Mouse (Mus musculus) B cell, adult 2 months (primary cell): ENCODE results near the gene Slc9a3r1.

Experiments used
- DNase-seq, 2 experiments: peaks; one replicate each; pipeline ENCODE4 v3.0.0; 2022

Gene Slc9a3r1

DNA sequence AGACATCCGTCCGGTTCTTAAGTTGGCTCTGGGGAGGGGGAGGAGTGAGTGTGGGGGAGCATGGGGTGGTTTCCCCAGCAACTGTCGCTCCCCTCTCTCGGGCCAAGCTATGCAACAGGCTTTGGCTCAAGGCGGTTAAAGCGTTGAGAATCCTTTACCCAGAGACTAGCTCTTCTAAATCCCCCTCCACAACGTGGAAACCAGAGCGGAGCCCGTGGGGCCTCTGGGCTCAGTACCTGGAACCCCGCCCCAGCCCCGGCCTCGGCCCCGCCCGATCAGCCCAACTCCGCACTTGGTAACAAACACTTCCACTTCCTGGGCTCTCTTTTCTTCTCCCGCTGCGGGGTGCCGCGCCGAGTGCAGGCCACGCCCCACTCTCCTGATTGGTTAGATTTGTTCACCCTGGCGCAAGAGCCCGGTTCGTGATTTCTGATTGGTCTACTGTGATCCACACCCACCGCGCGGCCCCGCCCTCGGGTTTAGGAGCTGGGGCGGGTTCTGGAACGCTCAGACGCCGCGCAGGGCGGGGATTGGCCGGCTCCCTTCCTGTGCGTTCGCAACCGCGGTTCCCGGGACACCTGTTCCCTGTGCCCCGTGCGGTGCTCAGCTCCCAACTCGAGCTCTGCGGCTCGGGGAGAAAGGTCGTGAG, at the start of gene Slc9a3r1:
Gene Slc9a3r1 (plus strand): TSS at position 510 of the 649 bp plus-strand sequence.
- peak; percentile 99 for DNase-seq

DNA sequence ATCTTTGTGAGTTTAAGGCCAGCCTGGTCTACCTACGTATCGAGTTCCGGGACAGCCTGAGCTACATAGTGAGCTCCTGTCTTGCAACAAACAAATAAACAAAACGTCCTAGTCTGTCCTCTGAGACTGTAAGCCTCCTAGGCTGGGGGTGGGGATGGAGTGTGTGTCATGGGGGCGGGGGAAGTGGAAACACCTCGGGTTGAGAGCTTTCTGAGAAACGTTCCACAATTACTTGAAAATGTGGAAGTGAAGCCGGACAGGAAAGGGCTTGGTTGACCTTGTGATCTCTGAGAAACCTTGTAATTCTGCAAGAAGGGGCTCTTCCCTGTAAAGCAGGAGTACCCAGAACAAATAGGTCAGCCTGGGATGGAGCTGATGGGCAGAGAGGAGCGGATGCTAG, 43.7 kb upstream of the Slc9a3r1 start:
- no peak for DNase-seq

DNA sequence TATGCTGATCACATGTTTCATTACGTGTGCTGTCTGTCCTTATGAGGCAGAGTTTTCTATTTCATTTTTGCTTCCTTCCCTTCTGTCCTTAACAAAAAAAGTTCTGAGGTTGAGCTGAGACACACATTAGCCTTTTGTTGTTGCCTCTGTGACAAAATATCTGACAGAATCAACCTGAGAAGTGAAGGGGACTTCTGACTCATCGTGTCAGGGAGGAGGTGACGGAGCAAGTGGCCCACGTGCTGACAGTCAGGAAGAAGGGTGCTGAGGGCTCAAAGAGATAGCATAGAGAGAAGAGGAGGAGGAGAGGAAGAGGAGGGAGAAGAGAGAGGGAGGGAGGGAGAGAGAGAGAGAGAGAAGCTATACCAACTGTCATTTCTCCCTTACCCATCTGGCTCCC, 34.7 kb upstream of the Slc9a3r1 start:
- DNase-seq = no peak

DNA sequence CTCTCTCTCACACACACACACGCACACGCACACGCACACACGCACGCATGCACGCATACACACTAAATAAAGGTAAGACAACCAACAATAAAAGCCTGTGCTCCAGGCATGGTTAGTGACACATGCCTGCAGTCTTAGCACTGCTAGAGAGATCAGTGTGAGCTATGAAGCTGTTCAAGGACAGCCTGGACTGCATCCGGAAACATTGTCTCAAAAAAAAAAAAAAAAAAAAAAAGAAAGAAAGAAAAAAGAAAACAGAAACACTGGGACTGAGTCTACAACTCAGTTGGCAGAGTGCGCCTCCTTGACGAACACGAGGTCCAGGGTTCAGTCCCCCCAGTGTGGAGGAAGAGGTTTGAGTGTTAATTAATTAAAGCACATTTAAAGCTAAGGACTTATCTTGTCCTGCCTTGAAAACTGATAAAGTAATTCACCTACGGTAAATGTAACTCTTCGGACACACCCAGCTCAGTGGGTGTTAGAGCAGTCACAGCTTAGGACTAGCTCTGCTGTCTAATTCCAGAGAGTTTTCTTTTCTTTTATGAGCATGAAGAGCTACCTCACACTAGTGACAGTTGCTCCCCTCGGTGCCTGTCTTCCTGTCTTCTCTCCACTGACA, 33.5 kb upstream of the Slc9a3r1 start:
- no peak for DNase-seq

DNA sequence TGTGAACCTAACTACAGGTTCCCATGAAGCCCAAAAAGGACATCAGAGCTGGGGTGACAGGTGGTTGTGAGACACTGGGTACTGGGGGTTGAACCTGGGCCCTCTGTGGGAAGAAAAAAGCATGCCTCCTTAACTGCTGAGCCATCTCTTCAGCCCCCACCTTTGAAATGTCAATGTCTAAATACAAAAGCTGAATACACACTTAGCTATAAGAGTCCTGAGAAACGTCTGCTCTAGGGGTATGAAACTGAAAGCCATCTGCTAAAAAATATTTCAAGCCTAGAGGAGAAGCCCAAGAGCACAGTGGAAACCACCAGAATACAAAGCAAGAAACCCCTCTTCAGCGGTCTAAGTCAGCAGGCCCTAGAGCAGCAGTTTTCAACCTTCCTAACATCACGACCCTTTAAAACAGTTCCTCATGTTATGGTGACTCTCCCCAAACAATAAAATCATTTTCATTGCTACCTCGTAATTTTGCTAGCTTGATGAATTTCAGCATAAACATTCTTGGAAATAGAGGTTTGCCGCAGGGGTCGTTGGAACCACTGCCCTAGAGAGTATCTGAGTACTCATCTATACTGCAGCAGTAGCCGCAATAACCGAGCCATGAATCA, 31.3 kb upstream of the Slc9a3r1 start:
- no peak for DNase-seq

DNA sequence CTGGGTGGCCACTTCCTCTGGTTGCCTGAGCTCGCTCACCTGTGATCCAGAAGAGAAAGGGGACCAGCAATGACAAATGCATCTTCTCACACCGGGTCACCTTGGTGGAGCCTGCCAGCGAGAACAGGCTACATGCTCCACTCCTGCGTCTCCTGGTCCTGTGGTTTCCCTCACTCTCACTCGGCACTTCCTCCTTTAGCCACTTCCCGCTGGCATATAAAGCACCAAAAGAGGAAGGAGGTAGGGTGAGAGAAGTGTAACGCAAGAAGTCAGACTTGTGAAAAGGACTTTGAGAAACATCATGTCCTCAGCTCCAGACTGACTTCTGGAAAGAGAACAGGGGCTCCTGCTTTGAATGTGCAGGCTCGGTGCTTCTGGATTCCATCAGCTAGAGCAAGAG, 29.3 kb upstream of the Slc9a3r1 start, which contains the start of gene Cd300lf:
Gene Cd300lf (minus strand): TSS at position 193 of the 400 bp plus-strand sequence.
- DNase-seq = peak; percentile 51 to 59

DNA sequence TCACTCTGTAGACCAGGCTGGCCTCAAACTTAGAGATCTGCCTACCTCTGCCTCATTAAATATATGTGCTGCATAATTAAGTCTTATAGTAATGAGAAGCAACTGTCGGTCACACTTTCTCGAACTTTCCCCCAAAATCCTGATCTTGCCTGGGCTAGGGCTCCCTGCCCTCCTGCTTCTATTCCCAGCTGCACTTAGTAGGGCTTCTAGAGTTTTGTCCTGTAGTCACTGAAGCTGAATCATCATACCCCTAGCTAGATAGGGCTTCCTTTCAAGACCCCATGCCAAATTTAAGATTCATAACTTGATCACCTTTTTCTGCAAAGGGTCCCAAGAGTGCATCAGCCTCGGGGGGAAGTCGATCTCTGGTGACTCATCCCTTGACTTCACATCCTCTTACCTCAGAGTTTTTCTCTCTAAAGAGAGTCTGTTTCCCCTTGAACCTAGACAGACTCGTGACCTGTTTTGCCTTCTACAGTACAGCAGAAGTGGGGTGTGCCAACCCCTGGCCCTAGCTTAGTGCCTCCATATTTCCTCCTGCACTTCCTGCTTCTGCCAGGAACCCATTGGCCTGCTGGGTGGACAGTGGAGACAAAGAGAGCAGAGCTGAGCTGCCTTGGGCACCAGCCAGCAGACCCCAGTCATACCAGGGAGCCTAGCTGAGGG, 24.4 kb upstream of the Slc9a3r1 start:
- peak; percentile 46 to 48 for DNase-seq

DNA sequence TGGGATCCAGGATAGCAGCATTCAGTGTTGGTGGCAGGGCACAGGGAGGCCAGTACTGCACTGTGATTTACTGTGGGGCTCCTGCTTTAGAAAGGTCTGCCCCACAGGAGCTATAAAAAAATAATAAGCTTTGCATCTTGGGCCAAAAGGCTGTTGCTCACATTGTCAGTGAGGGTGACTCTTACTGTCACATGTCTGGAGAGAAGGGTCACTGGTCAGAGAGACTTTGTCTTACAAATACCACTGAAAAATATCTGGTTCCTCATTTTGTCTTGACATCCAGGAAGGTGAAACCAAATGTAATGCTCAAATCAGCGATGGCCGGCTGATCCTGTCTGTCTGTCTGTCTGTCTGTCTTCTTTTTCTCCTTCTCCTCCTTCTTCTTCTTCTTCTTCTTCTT, 21.2 kb upstream of the Slc9a3r1 start:
- no peak for DNase-seq

DNA sequence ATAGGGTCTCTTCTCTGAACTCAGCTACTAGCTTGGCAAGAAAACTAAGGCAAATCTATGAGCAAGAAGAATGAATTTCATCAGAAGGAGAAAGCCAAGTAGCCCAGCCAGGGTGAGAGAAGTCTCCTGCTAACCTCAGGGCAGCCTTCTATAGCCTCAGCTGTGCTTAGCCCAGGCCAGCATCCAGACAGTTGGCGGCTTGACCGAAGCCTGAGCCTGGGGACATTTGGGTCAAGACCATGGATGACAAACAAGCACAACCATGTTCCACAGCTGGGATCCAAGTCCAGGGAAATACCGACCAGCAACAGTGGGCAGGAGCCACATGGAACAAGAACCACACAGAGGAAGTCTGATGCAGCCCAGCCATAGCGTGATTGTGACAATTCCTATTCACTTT, 15.3 kb upstream of the Slc9a3r1 start:
- DNase-seq = no peak

DNA sequence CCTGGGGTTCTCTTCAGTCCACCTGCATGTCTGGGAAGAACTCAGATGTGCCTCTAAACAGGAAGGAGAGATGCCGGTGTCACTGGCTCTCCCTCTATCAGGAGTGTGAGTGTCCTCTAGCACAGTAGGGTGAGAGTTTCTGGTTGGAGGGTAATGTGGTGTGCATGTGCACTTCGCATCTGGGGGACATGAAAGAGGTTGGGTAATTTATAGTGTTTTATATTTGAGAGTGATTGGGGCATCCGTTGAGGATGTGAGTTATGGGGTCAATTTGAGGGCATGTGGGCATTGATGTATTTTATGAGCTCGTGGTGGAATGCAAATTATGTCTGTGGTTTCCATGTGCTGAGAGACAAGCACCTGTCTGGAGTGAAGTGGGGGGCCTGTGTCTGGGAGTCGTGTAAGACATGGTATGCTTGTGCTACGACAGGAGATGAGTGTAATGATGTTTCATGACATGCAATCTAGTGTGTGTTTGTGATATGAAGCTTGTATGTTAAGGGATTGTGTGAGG, 12.3 kb upstream of the Slc9a3r1 start:
- DNase-seq = peak; percentile 51 to 63

DNA sequence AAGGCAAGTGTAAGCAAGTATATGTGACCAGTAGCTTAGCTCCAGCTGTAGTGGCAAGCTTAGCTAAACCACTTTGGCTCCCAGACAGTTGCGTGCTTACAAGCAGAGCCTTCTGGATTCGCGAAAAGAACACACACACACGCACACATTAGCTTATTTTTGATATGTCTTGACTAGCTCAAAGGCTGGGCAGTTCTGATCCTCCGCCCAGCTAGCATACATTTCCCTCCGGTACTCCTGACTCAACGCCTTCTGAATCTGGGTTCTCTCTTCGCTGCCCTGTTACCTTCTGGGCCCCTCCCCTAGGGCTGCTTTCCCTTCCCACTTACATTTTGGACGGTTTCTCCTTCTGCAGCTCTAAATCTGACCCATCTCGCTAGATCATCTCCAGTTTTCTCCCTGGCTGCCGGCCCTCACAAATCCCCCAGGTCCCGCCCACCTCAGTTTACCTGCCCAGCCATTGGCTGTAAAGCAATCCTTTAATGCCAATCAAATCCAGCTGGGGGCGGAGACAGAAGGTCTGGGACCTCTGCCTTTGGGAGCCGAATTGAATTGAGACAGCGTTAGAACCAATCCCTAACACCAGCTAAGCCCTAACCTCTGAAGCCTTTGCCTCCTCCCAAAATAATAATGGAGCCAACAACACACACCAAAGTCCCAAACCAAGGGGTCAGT, 11.2 kb upstream of the Slc9a3r1 start:
- no peak for DNase-seq

DNA sequence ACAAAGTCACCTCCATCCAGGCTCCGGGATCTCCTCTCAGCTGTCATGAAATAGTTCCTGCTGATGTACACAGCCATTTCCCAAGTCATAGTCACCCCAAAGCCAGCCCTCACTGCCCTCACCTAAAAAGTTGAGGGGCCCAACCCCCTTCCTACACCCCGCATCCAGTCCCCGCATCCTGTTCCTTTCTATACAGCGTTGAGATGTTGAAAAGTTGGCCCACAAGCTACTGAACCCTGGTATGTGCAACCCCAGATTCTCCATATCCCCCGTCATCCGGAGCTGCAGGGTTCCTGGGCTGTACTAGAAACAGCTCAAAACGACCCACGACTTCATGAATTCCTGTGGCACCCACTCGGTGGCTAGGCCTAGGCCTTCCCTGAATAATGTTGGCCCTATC, 10.1 kb upstream of the Slc9a3r1 start:
- DNase-seq = no peak

DNA sequence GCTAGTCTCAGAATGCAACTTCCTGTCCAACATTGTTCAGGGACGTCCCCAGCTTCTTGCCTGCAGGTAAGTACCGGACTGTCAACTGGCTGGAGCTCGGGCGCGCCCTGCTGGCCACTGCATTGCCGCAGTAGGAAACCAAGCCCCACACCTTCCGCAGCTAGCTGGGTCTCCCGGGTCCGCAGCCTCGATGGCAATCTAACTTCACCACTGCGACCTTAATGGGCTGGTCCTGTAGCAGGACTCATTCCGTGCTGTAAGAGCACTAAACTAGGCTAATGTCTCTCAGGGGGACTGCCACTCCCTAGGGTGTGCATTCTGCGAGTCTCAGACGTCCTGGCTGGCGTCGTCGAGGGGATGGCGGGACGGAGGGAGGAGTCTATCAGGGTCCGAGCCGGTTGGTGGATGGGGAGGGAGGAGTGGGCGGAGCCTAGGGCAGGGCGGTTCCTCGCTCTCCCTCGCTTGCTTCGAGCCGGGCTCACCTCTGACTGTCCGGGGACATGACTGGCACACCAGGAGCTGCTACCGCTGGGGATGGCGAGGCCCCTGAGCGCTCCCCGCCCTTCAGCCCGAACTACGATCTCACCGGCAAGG, 9.3 kb upstream of the Slc9a3r1 start:
- DNase-seq = peak; percentile 91

DNA sequence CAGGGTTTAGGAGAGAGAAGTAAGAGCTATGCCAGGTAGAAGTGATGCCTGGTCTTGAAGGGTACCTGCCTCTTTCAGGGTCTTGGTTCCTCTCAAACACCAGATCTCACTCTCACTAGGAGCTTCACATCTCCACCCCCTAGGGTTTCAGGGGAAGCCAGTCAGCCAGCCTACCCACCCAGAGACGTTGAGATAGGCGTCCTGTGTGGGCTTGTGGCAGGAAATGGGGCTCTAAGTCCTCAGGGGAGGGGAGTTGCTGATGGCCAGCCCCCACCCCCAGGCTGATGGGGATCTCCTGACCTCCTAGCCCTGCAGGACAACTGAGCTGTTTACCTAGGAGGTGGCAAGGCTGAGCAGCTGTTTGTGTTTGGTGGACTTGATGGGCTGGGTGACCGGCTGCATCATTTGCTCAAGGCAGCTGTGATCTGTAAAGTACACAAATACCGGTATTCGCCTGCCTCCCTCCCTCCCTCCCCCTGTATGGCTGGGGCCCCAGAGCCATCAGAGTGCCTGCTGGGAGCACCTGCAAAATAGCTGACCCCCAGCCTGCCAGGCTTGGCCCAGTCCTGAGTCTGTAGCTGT, 8.0 kb upstream of the Slc9a3r1 start:
- no peak for DNase-seq

DNA sequence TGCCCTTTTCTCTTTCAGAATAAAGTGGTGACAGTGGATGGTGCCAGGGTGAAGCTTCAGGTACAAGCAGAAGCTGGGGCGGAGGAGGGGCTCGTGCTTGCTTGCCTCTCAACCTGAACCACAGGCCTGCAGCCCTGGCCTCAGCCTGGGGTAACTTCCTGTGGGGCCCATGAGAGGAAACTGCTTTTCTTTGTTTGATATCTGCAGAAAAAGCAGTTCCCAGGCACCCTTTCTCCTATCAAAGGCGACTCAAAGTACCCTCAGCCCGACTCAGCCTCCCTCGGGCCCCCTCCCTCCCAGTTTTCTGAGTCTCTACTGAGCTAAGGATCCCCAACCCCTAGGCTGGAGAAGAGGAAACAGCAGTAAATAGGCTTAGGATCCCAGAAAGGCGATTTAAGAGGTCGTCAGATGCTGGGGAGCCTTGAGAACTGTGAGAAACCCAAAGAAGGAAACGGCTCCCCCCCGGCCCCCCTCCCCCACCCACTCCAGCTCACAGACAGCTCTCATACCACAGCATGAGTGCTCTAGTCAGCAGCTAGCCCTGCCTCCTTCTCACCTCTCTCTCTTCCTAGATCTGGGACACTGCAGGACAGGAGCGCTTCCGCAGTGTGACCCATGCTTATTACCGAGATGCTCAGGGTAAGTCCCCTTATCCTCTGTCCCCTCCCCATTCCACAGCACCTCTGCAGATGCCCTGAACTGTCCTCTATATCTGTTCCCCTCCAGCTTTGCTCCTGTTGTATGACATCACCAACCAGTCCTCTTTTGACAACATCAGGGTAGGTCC, 5.0 kb upstream of the Slc9a3r1 start:
- DNase-seq = peak; percentile 55 to 60

DNA sequence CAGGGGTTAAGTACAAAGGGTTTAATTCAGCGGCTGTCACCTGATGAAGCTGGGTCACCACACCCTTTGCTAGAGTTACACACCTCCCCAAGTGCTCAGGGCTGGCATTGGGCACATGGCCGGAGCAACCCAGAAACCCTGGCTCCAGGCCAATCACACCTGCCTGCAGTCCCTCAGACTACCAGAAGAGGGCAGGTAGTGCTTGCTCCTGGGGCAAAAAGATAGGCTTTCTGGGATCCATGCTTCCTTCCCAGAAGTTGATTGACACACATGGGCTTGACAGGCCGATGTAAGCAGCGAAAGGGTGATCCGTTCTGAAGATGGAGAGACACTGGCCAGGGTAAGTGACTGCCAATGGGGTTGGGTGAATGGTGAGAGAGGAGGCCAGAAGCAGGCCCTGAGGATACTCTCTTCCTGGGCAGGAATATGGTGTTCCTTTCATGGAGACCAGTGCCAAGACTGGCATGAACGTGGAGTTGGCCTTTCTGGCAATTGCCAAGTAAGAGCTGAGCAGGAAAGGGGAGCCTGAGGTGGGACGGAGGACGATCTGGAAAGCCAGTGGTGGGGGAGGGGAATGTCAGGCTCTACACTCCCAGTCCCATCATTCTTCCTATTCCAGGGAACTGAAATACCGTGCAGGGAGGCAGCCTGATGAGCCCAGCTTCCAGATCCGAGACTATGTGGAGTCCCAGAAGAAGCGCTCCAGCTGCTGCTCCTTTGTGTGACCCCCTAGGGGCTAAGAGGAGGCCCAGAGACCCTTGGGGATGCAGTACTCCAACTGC, 2.9 kb upstream of the Slc9a3r1 start:
- peak; percentile 88 to 89 for DNase-seq

DNA sequence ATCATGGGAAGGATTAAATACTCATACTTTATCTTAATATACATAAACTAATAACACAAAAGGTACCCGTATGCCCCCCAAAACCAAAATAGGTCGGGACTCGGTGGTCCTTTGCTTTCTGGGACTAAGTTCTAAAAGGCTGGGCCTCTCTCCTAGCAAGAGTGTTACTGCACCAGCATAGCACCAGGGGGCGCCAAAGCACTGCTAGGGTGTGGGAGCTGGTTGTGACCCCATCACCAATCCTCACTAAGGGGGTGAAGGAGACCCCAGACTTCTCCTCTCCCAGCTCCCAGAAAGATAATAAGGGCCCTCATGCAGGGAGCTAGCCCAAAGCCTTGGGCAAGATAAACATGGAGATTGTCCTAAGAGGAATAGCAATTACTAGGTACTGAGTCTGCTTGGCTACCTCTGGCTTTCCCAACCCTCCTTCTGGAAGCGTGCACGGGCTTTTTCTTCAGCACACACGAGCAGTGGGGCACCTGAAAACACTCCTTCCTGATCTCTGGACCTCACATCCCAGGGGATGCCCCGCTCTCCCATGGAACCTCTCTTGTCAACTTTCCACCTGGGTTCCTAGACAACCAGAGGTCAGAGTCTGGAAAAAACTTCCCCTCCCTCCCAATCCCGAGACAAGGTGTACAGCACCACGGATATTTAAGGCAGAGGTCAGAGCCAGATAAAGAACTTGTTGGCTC, 2.1 kb upstream of the Slc9a3r1 start:
- DNase-seq = peak; percentile 91 to 92

DNA sequence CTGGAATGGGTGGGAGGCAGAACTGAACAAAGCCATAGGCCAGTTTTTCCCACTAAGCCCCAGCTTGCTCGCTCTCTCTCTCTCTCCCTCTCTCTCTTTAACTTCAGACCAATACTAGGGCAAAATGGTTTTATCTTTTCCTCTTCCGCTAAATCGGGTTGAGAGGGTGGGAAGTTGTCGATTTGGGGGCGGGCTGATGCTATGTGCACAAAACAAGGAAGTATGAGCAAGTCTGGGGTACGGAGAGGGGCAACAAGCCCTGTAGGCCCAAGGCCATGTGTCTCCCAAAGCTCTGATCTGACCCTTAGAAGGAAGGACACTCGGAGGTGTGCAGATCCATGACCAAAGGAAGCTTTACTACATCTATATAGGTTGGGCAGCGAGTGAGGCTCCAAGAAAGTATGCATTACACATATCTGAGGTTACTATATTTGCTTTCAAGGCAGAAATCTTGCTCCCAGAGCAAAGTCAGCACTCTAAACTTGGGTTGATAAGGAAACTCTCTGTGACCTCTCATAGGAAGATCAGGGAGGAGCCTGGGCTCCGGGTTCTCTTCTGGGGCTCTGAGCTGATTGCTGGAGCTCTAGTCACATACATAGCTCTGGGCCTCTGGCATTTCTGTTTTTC, 1.4 kb upstream of the Slc9a3r1 start:
- peak; percentile 45 to 50 for DNase-seq

DNA sequence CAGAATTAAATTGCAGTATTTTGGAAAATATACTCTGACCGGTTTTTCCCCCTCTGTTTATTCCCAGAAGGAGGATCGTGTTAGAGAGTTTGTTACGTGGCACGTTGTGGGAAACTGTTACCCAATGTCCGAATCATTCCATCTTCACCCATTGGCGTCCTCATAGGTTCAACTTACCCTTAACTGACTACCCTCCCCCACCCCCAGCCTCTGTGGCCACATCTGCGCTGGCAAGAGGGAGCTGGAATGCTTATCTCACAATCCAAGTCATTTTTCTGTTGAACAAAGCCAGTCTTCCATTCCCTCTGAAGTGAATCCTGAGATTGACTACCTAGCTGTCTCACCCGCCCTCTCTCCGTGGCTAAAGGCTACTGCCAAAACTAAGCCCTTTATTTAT, 938 bp upstream of the Slc9a3r1 start:
- no peak for DNase-seq
